Mouse (Mus musculus): ENCODE results near the gene Gng12.
"Not testable (repeated sequence)": the region's sequence is repeated elsewhere in the genome, so short reads cannot be mapped to it uniquely, and the experiment has no call there.

Gene Gng12

GRCm38 (mm10) chr6:67030846-67031245, 134.6 kb downstream of the Gng12 start:
- DNase-seq: no peak

- not testable (repeated sequence) for DNase-seq
Observed at GRCm38 (mm10) chr6:67032551-67032950, 136.4 kb downstream of the Gng12 start.

GRCm38 (mm10) chr6:67032972-67033371, 136.8 kb downstream of the Gng12 start:
- not testable (repeated sequence) for DNase-seq

DNA sequence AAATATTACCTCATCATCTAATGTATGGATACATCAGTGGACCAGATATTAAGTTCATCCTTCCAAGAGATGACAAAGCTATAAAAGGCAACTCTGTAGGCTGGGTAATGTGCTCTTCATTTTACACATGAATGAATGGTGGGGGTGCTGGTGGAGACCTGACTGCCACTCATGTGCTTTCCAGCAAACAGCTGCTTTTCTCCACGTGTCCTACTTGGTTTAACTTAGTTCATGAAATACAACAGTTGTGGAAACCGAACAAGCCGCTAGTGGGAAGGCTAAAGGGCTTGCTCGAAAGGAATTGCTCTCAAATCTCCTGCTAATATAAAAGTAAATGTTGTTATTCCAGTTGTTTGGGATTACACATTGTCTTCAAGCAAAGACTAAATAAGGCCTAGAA, 137.4 kb downstream of the Gng12 start:
- DNase-seq: no peak

GRCm38 (mm10) chr6:67034331-67035130, 138.3 kb downstream of the Gng12 start:
- DNase-seq: no peak

- DNase-seq: peak in 1 of 2 experiments; percentile 15
Observed at GRCm38 (mm10) chr6:67035388-67036299, 139.4 kb downstream of the Gng12 start.

DNA sequence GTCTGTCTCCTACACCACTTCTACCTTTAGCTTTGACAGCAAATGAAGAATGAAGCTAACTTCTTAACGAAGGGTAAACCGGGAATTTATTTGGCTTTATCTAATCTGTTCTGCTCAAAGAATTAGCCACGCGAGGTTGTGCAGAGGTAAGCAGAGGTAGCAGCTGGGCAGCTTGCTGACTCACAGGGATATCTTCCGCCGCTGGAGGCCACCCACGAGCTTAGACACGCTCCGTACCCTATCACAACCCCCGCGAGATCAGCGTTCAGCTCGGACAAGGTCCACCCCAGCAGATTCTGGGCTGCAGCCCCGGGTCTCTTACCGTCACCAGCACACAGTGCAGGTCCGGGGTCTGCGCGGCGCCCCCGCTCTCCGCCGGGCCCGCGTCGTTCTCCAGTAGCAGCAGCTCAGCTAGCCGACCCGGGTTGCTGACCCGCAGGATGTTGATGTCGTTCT, 140.2 kb downstream of the Gng12 start:
- DNase-seq: peak; percentile 80 to 84

GRCm38 (mm10) chr6:67036837-67037628, 140.8 kb downstream of the Gng12 start, which contains the start of gene Gadd45a:
Gene Gadd45a, minus strand, starts transcription at chr6:67037457.
- peak; percentile 96 to 97 for DNase-seq

GRCm38 (mm10) chr6:67038964-67039363, 142.8 kb downstream of the Gng12 start:
- no peak for DNase-seq

GRCm38 (mm10) chr6:67040904-67041410, 144.8 kb downstream of the Gng12 start:
- no peak for DNase-seq

- no peak for DNase-seq
Observed at GRCm38 (mm10) chr6:67045424-67045823, 149.2 kb downstream of the Gng12 start.

GRCm38 (mm10) chr6:67046937-67047336, 150.7 kb downstream of the Gng12 start:
- no peak for DNase-seq

DNA sequence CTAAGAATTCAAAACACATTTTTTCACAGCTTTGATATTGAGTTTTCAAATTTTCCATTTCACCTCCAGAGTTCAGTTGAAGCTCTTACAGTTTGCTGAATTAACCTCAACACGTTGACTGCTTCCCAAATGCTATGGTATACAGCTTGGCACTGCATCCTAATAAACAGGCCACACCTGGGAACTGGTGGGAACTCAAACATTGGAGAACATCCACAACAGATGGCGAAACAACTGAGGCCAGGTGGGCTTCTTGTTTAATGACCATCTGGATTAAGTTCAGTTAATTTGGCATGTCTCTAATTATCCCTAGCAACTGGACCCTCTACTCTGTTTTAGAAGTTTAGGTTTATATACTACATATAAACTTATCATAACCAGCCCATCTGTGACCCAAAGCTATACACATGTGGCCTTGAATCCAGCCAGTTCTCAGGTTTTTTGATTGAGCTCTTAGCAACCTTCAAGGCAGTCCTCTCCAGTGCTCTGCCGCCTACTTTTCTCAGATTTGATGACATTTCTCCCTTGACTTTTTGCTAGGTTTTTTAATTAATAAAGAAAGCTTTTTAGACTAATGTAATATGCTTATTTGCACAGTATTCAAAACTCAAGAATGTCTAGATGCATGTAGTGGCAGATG, 152.0 kb downstream of the Gng12 start:
- no peak for DNase-seq

GRCm38 (mm10) chr6:67048880-67049694, 152.9 kb downstream of the Gng12 start:
- DNase-seq: no peak

GRCm38 (mm10) chr6:67049695-67050038, 153.5 kb downstream of the Gng12 start:
- no peak for DNase-seq

- DNase-seq: no peak
Observed at GRCm38 (mm10) chr6:67050063-67050462, 153.9 kb downstream of the Gng12 start.

- DNase-seq: no peak
Observed at GRCm38 (mm10) chr6:67056108-67056888, 160.1 kb downstream of the Gng12 start.

DNA sequence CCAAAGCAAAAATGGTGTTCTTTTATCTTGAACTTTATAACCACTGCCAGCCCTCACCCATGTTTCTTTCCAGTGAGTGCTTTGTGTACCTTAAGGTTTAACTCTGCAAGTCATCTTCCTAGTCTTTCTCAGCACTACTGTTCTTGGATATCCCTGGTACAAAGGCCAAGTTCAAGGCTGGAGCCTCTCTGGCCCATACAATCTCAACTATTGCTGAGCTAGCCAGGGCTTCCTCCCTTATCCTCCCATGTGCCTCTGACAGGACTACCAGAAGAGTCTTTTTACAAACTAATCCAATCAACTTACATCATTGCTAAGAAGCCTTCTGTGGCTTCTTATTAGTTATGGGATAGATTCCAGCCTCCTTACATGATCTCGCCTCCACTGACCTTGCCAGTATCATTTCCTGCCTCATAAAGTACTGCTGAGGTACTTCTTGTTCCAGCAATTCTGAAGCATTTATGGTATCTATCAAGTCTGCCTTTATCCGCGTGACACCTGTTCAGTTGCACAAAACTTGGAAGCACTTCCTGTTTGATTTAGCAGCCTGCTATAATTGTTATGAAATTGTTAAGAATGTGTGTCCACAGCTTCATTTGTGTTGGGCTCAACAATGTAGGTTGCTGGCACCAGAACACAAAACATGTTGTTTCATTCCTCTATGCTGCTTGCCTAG, 160.8 kb downstream of the Gng12 start:
- DNase-seq: no peak

DNA sequence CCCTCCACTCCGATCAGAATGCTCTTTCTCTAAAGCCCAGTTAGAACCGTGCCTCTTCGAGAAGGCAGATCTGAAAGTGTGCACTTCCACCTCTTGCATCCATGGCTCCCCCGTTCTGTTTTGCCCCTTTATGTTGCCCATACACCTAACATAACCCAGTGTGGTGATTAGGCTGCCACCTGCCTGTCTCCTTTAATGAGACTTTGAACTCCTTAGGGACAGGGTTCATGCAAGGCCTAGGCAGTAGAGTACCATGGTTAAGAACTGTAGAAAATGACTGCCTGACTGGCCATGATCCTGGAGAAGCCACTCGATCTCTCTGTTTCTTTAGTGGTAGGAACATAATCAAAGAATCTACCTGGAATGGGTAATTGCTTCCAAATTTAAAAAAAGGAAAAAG, 161.4 kb downstream of the Gng12 start:
- DNase-seq: no peak
